Mouse (Mus musculus) kidney, postnatal 36 days (tissue): ENCODE results near the gene Enah.
A peak's percentile ranks its signal among the peaks of the same experiment; 100 is the strongest.

Experiments used
- DNase-seq, 2 experiments: peaks; one replicate each; pipeline ENCODE4 v3.0.0; 2021 to 2022; ENCODE audit warnings: mixed read lengths in 2 of 2

Enah gene

DNA sequence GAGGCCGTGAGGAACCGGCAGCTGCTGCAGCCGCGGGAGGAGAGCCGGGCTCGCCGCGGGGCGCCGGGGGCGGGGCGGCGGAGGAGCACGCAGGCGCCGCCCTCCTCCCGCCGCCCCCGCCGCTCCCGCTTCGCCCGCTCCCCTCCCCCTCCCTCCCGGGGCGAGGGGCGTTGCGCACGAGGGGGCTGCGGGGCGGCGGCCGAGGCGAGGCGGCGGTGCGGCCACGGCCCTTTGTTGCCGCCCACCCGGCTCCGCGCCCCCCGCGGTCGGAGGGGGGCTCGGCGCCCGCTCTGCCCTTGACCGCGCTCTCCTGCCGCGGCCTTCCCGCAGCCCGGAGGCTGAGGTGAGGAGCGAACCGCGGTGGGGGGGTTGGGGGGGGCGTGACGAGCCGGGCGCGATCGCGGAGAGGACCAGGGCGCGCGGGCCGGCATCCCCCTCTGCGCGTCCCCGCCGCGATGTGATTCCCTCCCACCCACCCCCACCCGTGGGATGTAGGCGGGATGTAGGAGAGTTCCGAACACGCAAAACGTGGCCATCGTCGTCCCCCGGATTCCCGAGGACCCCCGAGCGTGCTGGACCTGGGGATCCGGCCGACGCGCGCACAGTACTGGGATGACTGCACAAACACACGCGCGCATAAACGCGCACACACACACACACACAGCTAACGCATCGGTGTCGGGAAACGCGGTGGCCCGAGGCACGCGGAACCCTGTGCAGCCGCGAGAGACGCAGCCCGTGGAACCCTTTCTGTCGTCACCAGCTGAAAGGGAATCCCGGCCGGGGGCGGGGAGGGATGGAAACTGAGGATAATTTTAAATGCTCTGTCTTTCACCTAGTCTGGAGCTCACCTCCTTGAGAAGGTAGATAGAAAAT, at the start of gene Enah:
Gene Enah (minus strand): TSS at position 65 of the 876 bp plus-strand sequence.
- peak; percentile 65 to 85 for DNase-seq

DNA sequence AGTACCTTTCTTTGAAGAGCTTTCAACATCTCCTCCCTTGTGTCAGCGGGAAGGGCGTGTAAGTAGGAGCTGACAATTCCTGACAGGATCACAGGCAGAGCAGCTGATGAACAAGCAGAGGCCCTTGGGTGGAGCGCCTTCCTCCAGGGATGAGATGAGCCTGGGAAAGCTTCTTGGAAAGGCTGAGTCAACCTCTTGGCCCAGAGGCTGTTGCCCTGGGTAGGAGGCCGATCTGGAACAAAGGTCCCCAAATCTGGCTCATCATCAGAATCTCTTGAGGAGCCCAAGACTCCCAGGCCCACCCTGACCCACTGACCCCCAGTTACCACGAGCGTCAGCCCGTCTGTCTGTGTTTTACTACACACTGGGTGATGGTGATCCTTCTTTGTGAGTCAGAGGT, 48.3 kb upstream of the Enah start:
- no peak for DNase-seq

DNA sequence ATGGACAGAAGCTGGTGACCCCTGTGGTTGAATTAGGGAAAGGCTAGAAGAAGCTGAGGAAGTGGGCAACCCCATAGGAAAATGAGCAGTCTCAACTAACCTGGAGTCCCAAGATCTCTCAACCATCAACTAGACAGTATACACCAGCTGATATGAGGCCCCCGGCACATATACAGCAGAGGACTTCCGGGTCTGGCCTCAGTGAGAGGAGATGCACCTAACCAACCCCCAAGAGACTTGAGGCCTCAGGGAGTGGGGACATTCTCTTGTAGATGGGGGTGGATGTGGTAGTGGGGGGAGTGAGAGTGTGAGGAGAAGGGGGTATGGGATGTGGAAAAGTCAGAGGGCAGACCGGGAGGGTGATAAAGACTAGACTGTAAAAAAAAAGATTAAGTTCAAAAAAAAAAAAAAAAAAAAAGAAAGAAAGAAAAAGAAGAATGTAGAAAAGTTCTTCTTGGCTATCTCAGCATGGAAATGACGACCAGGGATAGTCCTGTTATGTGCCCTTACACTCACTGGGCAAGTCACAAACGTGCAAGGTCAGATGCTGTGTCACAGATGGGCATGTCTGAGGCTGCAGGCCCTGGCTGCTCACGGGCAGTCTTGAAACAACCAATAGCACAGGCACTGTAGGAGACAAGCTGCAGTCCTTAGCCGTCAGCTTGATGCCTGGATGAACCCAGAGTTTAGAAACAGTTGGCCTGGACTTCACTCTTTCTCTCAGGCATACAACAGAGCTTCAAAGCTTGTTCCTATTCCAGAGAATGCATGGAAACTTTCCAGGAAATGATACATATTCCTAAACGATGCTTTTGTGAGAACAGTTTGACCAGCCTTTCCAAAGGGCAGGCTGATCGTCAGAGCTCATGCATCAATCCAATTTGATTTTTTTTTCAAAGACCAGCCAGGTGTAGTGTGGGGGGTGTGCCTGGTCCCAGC, 47.0 kb upstream of the Enah start:
- DNase-seq: no peak

DNA sequence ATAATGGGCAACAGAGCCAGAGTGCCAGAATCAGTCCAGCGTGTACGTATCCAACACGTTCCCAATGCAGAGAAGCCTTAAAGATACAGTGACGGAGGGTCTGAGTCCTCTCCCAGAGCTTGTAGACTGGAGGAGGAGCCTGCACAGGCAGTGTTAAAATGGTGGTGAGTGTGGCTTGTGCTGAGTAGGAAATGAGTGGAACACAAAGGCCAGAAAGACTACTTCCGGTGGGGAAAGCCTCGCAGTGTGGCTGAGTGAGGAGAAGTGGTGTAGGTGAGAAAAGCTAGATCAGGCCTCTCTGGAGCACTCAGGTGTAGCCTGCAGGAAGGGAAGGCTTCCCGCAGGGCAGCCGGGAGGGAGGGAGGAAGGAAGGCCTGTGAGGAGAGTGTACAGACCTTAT, 43.9 kb upstream of the Enah start:
- DNase-seq: no peak

DNA sequence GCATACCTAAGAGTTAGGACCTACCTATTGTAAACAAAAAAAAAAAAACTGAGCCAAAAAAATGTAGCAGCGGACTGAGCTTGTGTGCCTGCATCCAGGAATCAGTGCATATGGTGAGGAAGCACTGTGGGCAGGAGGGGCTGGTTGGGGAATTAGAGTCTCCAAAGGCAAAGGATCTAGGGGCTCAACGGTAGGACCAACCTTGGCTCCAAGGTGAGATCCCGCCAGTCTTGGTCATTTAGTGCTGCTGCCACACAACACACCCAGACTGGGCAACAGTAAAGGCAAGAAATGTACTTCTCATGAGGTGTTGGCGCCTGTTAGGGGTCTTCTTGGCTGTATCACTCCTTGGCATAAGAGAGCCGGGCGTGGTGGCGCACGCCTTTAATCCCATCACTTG, 43.0 kb upstream of the Enah start:
- no peak for DNase-seq

DNA sequence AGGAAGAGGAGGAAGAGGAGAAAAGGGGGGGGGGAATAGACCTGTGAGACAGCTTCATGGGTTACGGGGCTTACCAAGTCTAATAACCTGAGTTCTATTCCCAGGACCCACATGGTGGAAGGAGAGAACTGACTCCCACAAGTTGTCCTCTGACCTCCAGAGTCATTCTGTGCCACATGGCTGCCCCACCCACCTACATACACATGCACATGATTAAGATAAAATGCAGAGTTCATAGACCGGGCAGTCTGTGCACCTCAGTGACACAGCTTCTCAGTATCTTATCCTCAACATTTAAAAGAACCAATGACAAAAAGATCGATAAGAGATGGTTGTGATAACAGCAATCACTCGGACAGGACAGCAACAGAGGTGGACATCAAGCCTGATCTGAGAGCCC, 41.4 kb upstream of the Enah start:
- no peak for DNase-seq

DNA sequence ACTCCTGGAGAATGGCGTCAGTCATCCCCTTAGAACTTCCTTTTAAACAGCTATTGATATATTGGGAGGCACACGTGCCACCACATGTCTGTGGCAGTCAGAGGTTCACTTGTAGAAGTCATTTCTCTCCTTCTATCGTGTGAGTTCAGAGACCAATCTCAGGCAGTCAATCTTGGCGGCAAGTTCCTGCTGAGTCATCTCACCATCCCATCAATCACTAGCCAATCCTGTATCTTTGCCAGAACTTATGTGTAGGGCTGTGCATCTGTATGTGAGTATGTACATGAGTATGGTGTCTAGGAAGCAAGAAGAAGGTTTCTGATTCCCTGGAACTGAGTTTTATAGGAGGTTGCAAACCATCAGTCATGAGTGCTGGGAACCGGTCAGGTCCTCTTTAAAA, 40.0 kb upstream of the Enah start:
- no peak for DNase-seq

DNA sequence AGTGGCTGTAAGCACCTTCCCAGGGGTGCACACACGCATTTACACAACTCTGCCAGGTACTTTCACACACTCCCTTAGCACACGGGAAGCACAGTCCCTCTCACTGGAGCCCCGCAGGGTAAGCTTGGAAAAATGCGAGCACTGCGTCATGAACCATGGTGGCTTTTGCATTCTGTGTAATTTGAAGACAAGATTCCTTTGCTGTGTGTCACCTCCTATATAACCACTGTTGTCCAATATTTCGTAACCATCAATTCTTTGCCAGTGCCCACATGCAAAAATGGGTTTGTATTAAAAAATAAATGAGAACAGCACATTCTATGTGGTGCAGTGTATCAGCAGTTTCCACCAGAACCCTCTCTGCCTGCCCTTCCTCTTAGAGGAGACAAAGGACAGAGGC, 38.2 kb upstream of the Enah start:
- DNase-seq: no peak

DNA sequence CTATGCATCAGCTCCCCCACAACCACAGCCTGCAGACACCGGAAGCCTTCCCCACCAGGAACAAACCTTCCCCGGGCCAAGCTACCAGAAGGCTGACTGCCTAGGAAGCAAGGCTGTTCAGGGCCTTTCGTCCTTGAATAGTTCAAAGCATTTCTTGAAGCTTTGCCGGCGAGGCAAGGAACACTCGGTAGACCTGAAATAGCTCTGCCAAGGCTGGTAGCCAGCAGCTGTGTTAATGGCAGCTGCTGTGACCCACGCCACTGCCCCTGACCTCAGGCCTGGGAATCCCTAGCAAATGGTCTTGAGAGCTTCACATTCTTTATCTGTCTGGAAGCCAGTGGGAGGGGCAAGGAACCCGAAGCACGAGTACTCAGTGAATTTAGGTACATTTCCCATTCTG, 35.3 kb upstream of the Enah start:
- DNase-seq: peak in 1 of 2 experiments; percentile 4

DNA sequence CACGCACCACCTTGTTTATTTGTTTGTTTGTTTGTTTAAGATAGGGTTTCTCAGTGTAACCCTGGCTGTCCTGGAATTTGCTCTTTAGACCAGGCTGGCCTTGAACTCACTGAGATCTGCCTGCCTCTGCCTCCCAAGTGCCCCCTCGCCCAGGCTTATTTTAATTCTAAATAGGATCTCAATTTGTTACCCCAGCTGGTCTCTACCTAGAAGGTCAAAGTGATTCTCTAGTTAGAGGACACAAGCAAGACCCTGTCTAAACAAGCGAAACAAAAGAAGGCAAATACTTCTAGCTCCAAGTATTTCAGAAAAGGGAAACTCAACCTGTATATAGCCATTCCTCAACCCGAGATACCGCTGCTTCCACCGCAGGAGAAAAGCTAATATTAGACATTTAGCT, 34.9 kb upstream of the Enah start:
- DNase-seq: no peak

DNA sequence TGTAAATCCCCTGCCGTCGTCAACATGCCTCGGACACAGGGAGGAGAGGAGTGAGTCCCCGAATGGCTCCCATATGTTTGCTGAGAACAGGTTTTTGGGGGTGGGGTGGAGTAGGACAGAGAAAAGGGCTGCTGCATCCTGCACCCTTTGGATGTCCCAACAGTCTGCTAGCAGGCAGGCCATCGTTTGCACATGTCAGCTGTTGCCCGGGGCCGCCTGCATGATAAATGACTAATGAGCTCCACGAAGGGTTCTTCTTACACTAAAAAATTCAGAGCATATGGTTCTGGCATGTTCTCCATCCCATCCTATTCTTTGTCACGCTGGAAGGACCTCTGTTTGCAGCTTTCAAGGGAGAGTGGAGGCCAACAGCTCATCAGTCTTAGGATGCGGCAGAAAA, 33.2 kb upstream of the Enah start:
- no peak for DNase-seq

DNA sequence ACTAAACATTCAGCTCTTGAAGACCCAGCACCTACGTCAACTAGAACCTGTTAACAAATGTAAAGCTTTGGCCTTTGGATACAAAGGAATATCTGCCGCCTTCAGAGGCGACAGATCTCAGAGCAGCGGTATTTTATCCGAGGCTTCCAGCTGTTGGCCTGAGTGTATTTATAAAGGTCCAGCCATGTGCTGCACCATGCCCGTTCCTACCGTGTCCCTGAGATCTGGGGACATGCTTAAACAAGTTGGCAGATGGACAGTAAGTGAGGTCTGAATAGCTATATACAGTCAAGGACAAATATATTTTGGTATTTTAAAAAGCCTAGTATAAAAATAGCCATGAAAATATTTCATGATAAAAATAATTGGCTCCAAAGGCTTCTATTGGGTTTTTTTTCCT, 32.6 kb upstream of the Enah start:
- no peak for DNase-seq

DNA sequence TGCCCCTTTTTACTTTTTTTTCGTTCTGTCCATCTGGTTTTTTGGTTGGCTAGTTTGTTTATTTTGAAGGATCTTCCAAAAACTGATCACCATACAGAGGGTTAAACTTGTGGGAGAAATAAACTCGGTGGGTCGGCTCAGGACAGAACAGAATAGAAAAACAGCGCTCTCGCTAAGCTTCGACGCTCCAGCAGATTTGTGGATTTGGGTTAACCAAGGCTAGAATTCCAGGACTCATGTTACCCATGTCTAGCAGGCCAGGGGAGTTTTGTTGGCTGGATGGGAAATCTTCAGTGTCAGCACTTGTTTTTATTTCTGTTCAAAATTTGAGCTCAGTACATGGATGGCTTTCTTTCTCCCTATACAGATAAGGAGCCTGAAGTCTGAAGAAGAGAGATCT, 30.0 kb upstream of the Enah start:
- no peak for DNase-seq

DNA sequence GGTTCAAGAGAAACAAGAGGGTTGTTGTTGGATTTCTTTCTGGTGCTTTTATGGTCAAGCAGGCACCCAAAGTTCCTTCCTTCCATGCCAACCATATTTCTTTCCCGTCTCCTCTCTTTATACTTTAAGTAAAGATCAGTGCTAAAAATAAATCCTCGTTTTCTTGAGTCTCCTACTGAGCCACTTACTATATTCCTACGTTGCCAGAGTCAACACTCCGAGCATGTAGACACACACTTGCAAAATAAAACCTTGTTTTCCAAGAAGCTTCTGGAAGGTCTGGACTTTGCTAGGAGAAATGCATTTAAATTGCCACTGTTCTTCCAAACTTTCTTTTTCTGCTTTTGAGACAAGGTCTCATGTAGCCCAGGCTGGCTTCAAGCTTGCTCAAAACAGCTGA, 28.3 kb upstream of the Enah start:
- no peak for DNase-seq

DNA sequence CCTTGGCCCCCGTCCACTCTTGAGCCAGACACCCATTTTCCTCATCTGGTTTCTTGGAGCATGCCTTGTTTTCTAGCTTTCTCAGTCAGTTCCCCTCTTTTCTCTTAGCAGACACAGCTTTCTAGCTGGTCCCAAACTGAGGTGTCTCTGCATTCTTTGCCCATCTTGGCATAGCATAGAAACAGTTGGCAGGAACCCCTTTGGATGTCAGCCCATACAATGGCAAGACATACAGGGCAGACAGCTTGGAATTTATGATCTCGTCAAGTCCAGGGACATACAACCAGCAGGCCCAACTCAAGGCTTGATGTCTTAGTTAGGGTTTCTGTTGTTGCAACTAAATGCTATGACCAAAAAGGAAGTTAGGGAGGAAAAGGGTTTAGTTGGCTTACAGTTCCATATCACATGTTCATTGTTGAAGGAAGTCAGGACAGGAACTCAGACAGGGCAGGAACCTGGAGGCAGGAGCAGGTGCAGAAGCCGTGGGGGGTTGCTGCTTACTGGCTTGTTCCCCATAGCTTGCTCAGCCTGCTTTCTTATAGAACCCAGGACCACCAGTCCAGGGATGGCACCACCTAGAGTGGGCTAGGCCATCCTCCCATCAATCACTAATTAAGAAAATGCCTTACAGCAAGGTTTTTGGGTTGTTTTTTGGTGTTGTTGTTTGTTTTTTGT, 27.4 kb upstream of the Enah start:
- no peak for DNase-seq

DNA sequence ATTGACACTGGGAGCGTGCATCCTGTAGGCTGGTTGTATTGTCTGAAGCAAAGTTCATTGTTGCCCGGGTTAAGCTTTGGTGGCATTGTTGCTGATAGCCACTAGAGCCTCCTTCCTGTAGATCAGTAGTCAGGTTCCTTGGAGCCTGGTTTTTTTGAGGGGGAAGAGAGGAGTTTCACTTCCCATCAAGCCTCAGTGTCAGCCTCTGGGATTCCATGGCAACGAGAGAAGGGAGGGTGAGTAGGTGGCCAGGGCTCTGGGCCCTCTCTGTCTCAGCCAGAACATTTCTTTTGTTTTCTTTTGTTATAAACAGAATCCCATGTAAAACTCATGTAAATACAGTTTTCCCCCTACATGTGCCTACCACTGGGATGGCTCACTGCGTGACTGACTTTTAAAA, 25.4 kb upstream of the Enah start:
- no peak for DNase-seq

DNA sequence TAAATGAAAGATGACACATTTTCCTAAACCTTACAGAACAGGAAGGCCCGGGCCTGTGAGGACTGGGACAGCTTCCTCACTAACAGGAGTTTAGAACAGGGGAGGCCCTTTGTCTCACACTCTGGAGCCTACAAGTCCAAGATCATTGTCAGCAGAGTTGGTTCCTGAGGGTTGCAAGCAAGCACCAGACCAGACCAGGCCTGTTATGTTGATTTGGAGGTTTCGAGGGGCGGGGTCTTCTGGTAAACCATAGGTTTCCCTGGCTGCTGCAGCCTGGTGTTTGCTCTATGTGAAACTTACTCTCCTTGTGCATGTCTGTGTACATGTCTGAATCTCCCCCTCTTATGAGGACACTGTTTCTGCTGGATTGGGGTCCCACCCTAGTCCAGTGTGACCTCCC, 20.7 kb upstream of the Enah start:
- no peak for DNase-seq

DNA sequence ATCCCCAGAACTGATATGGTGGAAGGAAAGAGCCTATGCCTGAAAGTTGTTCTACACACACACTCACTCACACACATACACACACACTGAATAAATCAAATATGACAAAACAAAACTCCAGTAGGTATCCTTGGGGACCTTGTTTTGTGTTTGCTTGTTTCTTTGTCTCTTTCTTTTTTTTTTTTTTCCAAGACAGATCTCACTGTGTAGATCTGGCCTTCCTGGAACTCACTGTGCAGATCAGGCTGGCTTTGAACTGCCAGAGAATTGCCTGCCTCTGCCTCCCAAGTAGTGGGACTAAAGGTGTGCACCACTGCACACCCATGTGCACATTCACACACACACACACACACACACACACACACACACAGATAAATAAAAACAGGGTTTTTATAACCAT, 12.0 kb upstream of the Enah start:
- no peak for DNase-seq

DNA sequence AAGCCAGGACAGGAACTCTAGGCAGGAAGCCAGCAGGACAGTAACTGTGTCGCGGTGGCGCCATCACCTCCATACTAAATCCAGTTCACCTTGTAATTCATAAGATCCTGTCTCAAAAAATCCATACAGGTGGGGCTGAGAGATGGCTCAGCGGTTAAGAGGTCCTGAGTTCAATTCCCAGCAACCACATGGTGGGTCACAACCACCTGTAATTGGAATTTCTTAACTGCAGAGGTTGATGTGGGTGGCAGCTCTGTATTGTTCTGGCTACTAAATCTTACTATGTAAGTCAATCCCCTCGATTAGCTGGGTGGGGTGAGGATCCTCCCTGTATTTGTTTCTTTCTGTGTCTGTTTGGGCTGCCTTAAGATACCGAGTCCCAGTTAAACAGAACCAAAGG, 11.3 kb upstream of the Enah start:
- no peak for DNase-seq

DNA sequence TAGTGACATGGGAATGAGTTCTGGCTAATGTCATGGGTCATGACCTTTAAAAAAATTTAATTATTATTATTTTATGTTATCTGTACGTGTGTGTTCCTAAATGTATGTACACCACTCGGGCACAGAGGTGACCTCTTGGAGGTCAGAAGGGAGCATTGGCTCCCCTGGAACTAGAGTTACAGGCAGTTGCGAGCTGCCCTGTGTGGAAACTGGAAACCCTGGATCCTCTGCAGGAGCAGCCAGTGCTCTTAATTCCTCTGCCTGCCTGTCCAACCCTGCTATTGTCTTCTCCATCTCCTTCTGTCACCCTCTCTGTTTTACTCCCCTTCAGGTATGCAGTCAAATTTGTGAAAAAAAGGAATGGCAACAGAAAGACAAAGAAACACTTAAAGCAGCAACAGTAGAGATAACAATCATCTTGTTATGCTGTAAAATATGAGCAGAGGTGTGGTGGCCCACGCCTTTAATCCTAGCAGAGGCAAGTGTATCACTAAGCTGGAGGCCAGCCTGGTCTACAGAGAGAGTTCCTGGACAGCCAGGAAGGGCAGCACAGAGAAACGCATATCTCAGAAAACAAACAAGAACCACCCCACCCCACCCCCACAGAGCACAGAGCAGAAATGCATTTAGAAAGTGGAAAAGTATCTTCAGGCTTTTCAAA, 10.3 kb upstream of the Enah start:
- DNase-seq: no peak

DNA sequence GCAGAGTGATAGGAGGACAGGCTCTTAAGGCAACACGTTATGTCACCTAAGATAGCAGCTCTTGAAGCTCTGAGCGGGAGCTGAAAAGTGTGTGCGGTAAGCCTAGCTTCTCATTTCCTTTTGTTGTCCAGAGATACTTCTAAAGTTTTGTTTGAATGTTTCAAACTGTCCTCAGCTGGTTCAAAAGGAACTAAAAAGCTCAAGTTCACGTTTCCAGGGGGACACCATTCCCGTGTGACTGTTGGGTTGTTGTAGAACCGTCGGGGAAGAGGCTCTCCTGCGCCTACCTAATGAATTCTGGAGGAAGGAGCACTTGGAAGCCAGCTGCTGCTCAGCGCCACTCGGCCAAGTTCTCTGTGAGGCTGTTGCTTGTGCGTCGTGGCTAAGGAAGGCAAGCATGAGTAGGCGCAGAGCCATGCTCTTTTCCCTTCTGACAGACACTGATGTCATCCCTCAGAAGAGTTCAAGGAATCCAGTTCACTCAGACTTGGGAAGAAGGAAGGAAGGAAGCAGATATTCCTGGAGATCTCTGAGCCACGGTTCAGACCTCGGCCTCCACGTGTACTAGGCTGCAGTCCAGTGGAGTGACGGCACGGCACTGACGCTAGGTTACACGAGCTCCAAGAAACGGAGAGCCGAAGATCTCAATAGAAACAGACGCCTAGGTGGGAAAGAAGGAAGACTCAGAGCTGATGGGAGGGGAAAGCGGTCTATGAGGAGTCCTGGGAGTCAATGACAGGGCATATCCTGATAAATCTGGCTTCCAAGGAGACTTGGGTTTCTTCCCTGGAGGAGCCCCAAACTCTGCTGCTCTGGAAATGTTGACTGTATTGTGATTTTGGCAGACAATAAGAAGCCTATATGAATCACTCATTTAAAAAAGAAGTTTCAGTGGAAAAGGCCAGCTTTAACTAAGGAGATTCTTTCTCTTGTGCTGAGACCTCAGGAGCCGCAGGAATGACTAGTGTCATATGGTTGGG, 8.7 kb upstream of the Enah start:
- no peak for DNase-seq
